Mouse (Mus musculus) megakaryocyte, embryonic 14.5 days (primary cell): ENCODE measurements around the gene Slc25a26.

Source experiments
- FLI1 ChIP-seq: IDR thresholded peaks from 2 replicates; pipeline ENCODE4 v1.6.1; 2012; ENCODE audit warnings: low read length, inconsistent platforms, mixed read lengths
- GATA1 ChIP-seq: IDR thresholded peaks from 3 replicates; pipeline ENCODE4 v1.6.1; 2012; ENCODE audit warnings: mixed read lengths, low read length, inconsistent platforms, borderline replicate concordance

DNA sequence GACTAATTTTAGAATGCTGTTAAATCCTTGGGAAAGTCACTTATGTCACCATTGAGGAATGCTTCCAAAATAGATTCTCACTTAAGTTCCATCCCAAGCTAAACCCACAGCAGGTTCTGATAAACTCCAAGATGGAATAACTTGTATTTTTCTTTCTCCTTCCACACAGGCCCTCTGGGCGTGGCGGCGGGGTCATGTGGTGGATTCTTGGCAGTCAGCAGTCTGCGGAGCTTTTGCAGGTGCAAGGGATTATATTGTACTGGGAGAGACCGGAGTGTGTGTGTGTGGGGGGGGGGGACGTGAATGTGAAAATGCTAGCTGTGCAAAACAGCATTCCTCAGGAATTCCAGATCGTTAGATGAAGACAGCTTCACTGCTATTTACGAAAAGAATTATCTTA, 92.1 kb downstream of the Slc25a26 start:
- TF ChIP-seq GATA1 (no peak), FLI1 (no peak)
